Mouse (Mus musculus) frontal cortex, postnatal 10 days (tissue): Measurements from ENCODE around the gene Mycn.
A peak's percentile ranks its signal among the peaks of the same experiment; 100 is the strongest.

ENCODE experiments used
- DNase-seq, 2 experiments: peaks; one replicate each; pipeline ENCODE4 v3.0.0; 2022; ENCODE audit warnings: low spot score in 2 of 2, mixed read lengths in 1 of 2

The Mycn gene

DNA sequence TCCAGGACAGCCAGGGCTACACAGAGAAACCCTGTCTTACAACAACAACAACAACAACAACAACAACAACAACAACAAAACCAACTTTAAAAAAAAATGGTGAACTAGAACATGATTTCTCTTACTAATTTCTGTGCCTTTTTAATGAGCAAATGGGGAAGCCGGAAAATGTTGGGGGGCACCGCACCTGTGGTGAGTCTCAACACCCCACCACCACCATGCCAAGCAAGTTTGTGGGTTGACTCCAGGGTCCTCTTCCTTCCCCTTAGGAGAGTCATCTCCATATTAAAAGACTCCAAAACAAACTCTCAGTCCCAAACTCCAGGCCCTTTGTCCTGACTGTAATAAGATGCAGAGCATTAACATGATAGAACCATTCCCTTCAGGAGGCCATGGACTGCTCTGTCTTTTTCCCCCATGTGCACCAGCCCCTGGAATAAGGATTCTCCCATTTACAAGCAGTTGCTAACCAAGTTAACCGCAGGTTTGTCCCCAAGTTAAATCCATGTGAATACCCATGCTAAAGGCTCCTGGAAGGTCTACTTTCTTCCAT lies 14.7 kb downstream of the Mycn start:
- no peak for DNase-seq

DNA sequence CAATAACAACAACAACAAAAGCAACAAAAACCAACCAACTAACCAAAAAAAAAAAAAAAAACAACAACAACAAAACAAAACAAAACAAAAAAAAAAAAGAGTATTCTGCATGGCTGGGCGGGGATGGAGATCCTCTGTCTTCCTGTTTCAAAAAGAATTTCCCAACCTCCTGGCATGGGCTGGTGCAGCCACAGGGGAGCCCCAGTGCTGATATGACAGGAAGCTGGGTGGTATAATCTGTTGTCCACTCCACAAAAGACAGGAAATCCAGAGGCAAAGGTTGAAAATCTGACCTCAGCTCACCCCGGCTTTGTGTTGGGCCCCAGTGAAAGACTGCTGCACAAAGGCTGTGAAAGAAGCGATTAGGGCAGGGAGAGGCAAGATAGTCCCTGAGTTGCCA lies 17.3 kb downstream of the Mycn start:
- no peak for DNase-seq

DNA sequence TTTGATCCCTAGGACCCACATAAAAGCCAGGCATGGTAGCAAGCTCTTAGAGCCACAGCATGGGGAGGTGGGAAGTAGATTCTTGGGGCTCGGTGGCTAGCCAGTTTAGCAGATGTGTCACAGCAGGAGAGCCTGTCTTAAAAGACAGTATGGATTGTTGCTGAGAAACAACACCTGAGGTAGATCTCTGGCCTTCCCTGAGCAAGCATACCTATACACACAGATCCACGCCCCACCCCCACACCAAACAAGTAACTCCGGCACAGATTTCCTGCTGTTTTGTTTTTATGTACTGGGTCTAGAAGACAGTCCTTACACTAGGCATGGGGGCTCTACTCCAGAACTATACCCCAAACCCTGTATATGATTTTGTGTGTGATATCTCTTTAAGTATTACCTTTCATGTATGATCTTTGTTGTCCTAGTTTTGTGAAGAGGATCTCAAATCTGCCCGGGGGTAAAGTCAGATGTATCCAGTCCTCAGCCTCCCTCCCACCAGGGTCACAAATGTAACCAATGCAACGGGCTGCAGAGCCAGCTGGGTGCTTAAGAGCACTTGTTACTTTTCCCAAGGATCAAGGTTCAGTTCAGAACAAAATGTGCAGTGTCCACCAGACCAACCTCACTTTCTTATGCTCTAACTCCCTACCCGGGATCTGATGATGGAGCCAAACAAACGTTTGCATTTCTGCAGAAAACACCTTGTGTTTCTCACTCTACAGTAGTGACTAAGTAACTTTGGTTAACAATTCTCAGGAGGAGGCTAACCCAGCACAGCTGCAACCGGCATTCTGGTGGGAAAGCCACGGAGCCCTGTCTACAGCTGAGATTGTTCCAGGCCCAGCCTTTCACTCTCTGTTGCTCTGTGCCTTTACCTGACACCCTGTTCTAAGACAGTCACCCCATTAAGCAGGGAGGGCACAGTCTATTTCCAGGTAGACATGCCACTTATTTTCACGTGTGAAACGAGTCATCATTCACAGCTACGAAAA lies 21.3 kb downstream of the Mycn start:
- DNase-seq = no peak

- no peak for DNase-seq
These were observed 25.4 kb downstream of the Mycn start for GRCm38 (mm10) chr12:12916298-12916697.

DNA sequence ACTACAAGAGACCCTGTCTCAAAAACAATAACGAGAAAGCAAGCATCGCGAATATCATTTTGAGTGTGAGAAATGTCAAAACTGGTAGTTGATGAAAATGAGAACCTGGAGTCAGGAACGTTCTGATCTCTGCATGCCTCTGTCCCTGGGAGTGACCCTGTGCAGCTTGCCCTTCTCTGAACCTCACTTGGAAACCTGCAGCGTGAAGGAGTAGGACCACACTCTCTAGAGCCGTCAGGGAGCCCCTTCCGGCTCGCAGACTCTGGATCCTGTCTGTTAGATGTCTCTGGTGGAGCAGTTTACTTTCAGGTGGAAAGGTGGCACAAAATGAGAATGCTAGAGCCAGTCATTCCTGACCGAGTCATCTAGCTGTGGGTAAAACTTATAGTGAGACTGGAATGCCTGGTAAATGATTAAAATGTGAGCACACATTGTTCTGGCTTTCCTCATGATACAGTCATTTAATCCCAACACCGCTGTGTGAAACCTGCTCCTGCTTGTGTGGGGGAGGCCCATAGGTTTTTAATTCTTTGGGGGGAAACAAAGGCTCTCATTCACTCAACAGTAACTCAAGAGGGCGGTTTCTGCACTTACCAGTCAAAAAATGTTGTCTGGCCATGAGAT lies 31.2 kb downstream of the Mycn start:
- no peak for DNase-seq

DNA sequence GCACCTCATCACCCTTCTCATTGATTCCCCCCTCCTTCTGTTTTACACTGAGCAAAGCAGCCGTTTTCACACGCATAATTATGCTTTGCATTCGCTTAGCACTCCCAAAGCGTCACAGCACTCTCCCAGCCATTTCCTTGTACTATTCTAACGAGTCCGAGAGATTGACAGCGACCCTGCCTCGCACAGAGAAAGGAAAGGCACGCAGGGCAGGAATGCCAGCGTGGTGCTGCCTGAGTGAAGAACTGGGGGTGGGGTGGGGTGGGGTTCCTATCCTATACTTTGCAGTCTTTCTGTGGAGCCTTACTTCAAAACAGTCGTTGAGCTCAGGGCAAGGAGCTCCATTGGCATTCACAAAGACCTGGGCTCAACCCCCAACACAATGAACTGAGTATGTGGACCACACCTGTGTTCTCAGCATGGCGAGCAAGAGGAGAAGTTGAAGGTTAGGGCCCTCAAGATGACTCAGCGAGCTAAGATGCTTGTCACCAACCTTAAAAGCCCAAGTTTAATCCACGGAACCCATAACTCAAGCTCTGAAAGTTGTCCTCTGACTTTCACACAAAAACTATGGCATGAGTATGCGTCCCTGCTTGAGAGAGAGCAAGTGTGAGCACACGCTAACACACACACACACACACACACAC lies 32.0 kb downstream of the Mycn start:
- DNase-seq = no peak

DNA sequence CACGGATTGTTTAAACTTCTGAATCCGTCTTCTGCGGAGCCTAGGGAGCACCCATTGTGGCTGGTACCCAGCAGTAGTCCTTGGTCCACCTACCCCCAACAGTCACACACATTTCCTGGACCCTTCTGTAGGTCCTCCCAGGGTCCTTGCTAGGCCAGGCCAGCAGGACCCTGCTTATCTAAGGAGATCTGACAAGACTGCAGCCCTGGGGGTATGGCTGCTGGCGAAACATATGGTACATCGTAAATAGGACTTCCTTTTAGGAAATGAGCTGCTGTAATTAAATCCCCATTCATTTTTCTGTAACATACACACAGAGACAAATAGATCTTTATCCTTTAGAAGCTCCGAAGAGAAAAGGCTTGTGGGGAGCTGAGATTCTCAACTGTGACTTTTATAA lies 34.9 kb downstream of the Mycn start:
- DNase-seq = no peak

DNA sequence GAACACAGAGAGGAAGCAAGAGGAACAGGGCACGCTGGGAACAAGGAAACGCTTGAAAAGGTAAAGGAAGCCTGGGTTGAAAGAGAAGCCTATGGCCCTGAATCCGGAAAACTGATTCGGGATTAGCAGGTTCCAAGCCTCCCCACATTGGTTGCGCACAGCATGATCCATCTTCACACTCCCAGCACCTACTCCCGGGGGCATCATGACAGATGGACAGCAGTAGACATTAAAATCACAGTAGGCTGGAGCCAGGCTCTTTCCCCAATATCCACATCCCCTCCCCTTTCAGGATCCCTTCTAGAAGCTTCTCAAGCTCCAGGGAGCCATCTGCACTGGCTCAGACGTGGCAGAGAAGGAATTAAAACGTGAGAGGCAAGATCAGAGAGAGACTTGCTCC lies 35.4 kb downstream of the Mycn start:
- no peak for DNase-seq

DNA sequence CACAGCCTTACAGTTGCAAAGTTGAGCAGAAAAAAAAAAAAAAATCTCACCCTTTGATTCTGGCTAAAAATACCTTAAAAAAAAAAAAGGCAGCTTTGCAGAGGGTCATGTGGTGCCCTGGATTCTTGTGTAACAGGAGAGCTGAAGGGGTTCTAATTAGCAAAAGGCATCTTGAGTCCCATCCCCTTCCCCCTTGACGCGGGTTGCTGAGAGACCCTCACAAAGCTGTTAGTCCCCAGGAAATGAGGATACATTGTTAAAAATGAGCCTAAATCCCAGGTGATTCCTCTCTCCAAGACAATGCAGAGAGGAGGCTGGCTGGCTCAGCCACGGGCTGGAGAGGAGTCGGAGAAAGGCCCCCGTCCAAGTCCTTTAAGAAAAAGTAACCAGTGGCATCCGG lies 36.6 kb downstream of the Mycn start:
- no peak for DNase-seq

DNA sequence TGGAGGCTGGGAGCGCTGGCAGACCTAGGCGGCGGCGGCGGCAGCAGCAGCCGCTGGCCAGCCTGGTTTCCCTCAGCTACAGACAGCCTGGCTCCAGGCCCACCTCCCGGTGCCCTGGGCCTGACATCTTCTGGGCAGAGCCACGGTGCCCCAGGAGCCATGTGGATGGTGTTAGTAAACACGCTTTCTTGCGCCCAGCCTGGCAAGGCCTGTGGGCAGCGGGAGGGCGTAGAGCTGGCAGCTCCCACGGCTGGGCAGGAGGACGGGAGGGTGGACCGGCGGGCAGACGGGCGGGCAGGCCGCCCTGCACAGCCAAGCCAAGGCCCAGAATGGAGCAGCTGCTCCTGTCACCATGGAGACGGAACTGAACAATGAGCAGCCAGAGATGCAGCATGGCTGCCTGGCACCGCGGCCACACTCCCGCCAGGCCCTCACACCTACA lies 37.2 kb downstream of the Mycn start:
- peak; percentile 83 to 89 for DNase-seq

GRCm38 (mm10) chr12:12904086-12904485 lies 37.6 kb downstream of the Mycn start:
- no peak for DNase-seq

- DNase-seq = no peak
These were observed 39.3 kb downstream of the Mycn start for GRCm38 (mm10) chr12:12902403-12902802.

DNA sequence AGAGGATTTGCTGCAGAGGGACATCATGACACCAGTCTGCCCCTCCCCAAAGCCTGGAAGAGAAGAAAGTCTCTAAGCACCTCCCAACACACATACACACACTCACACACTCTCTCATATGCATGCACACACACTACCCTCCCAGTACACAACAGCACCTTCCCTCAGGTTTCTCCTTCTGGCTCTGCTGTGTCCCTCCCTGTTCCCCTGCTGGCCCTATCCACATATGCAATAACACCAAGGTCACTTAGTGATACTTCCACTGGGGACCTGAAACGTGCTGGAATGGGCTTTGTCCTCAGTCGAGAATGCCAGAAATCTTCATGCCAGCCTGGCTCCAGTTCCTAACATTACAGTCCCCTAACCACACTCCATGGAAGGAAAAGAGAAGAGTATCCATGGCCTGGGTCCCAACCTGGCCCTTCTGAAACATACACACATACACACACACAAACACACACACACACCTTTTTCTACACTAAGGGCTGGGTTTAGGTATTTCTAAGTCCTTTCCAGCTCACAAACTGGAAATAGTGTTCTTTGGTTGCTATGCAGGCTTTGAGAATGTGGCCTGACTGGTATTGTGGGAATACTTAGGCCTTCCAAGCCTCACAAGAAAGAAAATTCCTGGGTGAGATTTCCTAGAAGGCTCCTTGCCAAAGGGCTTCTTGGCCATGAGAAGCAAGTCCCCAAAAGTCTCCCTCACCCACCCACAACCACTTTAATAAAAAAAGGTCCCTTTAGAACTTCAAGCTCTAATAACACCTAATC lies 43.2 kb downstream of the Mycn start:
- no peak for DNase-seq

GRCm38 (mm10) chr12:12893986-12894385 lies 47.7 kb downstream of the Mycn start:
- DNase-seq = no peak

DNA sequence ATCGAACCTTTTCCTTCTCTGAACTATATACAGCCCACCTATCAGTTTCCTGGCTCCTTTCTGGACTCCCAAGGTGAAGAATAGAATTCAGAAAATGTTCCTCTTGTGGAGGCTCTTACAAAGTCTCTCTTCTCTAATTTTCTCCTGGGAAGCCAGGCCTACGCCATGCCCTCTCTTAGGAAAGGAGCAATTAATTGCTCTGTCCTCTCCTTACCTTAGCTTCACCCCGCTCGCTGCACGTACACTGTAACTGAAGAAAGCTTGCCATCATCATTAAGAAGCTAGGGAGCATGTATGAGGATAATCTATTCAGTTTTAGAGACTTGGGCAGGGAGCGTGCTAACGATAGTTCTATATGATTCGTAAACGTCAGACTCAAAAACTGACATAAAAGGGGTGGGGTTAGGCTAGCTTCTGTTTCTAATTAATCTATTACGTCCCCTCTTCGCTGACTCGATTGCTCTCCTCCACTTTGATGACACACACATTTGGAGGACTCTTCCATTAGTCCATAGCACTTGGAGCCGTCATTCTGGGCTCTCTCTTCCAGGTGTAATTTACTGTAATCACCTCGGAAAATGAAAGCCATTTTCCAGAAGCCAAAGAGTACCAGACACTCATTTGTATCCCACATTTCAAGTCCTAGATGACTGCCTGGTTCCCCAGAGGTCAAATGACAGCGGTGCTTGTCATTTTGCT lies 55.4 kb downstream of the Mycn start:
- no peak for DNase-seq
